Mouse (Mus musculus) lung, postnatal 25 days (tissue): ENCODE measurements around the gene Eprs.
"Not testable (repeated sequence)": the region's sequence is repeated elsewhere in the genome, so short reads cannot be mapped to it uniquely, and the experiment has no call there.

Experiments
- DNase-seq: peaks from one replicate; pipeline ENCODE4 v3.0.0; 2022; ENCODE audit warnings: low spot score

The Eprs gene

GRCm38 (mm10) chr1:185362677-185363520 is at the start of gene Eprs:
Gene Eprs (plus strand): TSS chr1:185363044.
- peak; percentile 99 for DNase-seq

GRCm38 (mm10) chr1:185314546-185314945 is 48.3 kb upstream of the Eprs start:
- DNase-seq, result no peak

GRCm38 (mm10) chr1:185315846-185316568 is 46.8 kb upstream of the Eprs start:
- DNase-seq, result no peak

GRCm38 (mm10) chr1:185327754-185328345 is 35.0 kb upstream of the Eprs start:
- not testable (repeated sequence) for DNase-seq

GRCm38 (mm10) chr1:185328721-185329610 is 33.9 kb upstream of the Eprs start, which contains the start of gene Iars2:
Gene Iars2 (minus strand): TSS chr1:185329396.
- peak; percentile 90 for DNase-seq

- no peak for DNase-seq
Measured at GRCm38 (mm10) chr1:185329851-185330250, 33.0 kb upstream of the Eprs start.

- no peak for DNase-seq
Measured at GRCm38 (mm10) chr1:185331364-185331763, 31.5 kb upstream of the Eprs start.

- peak; percentile 92 for DNase-seq
Measured at GRCm38 (mm10) chr1:185331983-185332430, 30.8 kb upstream of the Eprs start, which contains the start of gene Bpnt1. Gene Bpnt1 (plus strand): TSS chr1:185332149.

- no peak for DNase-seq
Measured at GRCm38 (mm10) chr1:185333651-185334050, 29.2 kb upstream of the Eprs start.

- no peak for DNase-seq
Measured at GRCm38 (mm10) chr1:185334136-185334535, 28.7 kb upstream of the Eprs start.

- DNase-seq, result no peak
Measured at GRCm38 (mm10) chr1:185335231-185335765, 27.5 kb upstream of the Eprs start.

GRCm38 (mm10) chr1:185336535-185336934 is 26.3 kb upstream of the Eprs start:
- DNase-seq, result no peak

- DNase-seq, result no peak
Measured at GRCm38 (mm10) chr1:185342441-185342840, 20.4 kb upstream of the Eprs start.

GRCm38 (mm10) chr1:185343422-185343821 is 19.4 kb upstream of the Eprs start:
- no peak for DNase-seq

GRCm38 (mm10) chr1:185346188-185346587 is 16.7 kb upstream of the Eprs start:
- DNase-seq, result no peak

- no peak for DNase-seq
Measured at GRCm38 (mm10) chr1:185349741-185350140, 13.1 kb upstream of the Eprs start.

- no peak for DNase-seq
Measured at GRCm38 (mm10) chr1:185350611-185351010, 12.2 kb upstream of the Eprs start.

GRCm38 (mm10) chr1:185352151-185352550 is 10.7 kb upstream of the Eprs start:
- no peak for DNase-seq

GRCm38 (mm10) chr1:185353351-185353750 is 9.5 kb upstream of the Eprs start:
- DNase-seq, result no peak

GRCm38 (mm10) chr1:185354731-185355130 is 8.1 kb upstream of the Eprs start:
- no peak for DNase-seq

- no peak for DNase-seq
Measured at GRCm38 (mm10) chr1:185356246-185356645, 6.6 kb upstream of the Eprs start.
